Mouse (Mus musculus): ENCODE results near the gene Polr1a.

The Polr1a gene

GRCm38 (mm10) chr6:71949721-71950120 lies 40.9 kb downstream of the Polr1a start:
- DNase-seq (ENCODE audit: low spot score): no peak

GRCm38 (mm10) chr6:71950592-71950991 lies 41.7 kb downstream of the Polr1a start:
- DNase-seq (ENCODE audit: low spot score): no peak

DNA sequence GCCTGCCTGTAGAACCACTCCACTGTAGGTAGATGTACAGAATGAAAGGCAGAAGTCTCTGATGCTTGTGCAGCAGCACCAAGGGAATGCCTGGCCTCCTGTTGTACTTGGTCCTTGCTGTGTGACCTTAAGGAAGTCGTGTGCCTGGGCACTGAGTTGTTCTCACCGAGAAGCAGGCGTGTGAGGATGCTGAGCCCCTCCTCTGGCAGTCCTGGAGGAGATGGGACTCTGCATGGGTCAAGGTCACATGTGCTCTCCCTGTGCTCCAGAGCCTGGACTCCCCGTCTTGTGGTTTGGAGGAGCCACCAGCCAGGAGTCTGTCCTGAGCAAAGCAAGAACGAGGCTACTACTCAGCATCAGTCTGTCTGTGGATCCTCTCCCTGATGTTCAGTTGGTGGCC lies 42.3 kb downstream of the Polr1a start:
- no peak for DNase-seq (ENCODE audit: low spot score)

- no peak for DNase-seq (ENCODE audit: low spot score)
Observed at GRCm38 (mm10) chr6:71962119-71962518, 53.3 kb downstream of the Polr1a start.

- DNase-seq (ENCODE audit: low spot score): no peak
Observed at GRCm38 (mm10) chr6:71962706-71963105, 53.9 kb downstream of the Polr1a start.

- DNase-seq (ENCODE audit: low spot score): no peak
Observed at GRCm38 (mm10) chr6:71963561-71963960, 54.7 kb downstream of the Polr1a start.

GRCm38 (mm10) chr6:71966683-71967303 lies 57.9 kb downstream of the Polr1a start:
- DNase-seq (ENCODE audit: low spot score): no peak

DNA sequence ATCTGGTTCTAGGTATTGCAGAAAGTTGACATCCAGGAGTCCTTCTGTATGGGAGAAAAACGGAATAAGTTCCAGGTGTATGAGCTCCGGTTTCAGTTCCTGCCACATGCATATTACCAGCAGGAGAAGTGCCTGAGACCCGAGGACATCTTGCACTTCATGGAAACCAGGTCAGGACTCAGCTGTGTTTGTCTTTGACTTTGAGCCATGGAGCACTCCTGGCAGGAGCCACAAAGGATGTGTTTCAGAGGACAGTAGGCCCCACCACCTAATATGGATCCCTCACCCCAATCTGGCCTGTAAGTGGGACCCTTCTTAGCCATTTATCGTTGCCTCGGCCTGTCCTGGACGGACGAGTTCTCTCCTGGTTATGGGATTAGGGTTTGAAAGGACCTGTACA lies 59.0 kb downstream of the Polr1a start:
- no peak for DNase-seq (ENCODE audit: low spot score)

DNA sequence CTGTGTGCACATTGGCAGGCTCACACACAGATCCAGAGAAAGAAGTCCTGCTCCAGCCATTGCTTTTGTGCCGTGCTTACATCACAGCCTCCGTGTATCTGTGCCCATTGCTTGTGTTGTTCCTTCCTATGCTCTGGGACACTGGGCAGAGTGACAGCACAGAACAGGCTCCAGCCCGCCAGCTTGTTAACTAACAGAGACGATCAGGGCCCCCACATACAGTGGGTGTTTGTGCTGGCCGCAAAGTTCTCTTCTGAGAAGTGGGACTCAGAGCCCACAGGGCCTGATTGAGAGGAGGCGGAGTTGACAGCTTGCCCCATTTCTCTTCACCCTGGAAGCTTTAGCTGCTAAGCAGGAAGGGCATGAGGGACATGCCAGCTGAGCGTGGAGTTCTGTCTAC lies 60.6 kb downstream of the Polr1a start:
- DNase-seq (ENCODE audit: low spot score): no peak

- no peak for DNase-seq (ENCODE audit: low spot score)
Observed at GRCm38 (mm10) chr6:71970154-71970553, 61.3 kb downstream of the Polr1a start.

DNA sequence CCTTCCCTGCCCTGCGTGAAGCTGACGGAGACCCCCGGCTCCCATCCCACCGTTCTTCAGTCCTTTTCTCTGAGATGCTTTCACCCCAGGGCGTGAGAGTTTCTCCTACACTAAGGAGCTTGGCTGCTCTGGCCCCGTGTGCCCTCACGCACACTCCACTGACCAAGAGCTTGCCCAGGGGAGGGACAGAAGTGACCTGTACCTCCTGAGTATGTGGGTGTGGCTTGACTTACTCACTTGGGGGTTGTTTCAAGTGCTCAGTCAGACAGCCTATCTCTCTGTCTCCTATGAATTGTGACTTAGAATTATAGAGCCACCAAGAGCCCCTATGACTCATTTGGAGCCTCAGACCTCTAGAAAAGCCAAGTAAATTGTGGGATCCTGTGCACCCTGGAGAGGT lies 67.7 kb downstream of the Polr1a start:
- no peak for DNase-seq (ENCODE audit: low spot score)

GRCm38 (mm10) chr6:71980165-71980564 lies 71.3 kb downstream of the Polr1a start:
- no peak for DNase-seq (ENCODE audit: low spot score)

DNA sequence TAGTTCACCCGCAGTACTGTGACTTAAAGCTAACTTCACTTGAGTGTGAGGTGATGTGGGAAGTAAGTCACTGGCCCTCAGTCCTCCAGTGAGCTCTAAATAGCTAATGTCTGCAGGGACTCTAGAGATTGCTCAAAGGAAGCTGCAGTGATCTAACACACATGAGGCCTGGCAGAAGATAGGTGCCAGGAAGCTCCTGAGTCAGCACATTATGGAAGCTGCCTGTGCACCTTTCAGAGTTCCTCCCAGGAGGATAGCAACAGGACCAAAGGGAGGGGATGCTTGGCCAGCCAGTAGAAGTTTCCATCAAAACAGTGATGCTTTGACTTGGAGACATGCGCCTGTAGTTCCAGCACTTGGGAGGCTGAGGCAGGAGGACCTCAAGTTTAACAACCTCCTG lies 71.7 kb downstream of the Polr1a start:
- DNase-seq (ENCODE audit: low spot score): no peak

- peak; percentile 33 for DNase-seq (ENCODE audit: low spot score)
Observed at GRCm38 (mm10) chr6:71981450-71981849, 72.6 kb downstream of the Polr1a start.

DNA sequence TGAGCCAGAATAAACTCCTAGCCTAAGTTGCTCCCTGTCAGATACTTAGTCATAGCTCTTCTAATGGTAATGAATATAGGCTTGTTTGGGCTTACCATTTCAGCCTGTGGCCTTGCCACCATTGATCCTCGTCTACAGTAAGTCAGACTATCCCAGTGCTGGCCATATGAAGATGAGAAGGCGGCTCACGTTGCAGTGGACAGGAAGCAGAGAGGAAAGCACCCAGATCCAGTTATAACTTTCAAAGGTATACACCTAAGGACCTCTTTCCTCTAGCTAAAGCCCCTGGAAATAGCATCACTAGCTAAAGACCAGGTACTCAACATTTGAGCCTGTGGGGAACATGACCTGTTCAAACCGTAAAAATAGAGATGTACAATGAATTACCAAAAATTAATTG lies 77.1 kb downstream of the Polr1a start:
- no peak for DNase-seq (ENCODE audit: low spot score)

DNA sequence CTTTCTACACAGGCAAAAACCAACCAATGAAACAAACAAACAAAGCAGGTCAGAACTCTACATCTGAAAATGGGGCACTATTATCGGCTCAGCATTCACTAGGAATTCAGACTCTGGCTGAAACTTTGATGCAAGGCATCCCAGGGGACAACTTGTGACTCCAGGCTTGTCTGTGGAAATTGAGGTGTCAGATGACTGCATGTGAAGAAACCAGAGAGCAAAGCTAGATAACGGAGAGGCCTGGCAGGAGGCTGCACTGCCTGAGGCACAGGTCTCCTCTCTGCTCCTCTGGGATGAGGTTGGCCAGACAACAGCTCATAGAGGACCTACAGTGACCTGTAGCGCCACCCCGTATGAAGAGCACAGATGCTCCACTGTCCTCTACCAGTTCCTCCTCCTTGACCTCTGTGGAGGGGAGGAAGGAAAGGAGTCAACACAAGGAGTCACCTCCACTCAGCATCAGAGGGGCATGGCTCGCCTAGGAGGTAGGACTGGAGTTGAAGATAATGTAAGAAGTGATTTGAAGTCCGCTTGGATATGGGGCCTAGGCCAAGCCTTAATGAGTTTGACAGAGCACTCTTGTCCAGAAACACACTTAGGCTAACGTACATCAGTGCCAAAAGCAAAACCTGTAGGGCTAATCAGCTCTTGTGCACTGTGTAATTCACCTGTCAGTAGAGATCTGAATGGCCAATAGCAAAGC lies 78.8 kb downstream of the Polr1a start:
- no peak for DNase-seq (ENCODE audit: low spot score)

- DNase-seq (ENCODE audit: low spot score): no peak
Observed at GRCm38 (mm10) chr6:71989647-71990351, 80.9 kb downstream of the Polr1a start.

DNA sequence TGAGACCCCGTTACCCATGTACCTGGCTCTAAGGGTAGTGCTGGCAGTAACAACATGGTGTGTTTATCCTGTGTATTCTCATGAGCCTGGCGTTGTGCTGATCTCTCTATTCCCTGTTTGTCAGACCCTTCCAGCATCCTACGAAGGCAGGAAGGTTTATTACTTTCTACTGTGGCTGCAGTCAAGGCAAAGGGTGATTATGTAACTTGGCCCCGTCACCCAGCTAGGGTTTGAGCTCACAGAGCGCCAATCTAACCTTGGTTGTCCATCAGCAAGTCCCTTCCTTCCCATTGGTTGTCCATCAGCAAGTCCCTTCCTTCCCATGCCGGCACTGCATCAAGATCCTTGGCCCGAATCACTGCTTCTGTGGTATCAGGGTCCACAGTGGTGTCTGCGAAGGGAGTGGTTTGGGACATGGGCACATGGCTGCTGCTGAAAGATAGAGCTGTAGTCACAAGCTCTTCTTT lies 81.6 kb downstream of the Polr1a start:
- no peak for DNase-seq (ENCODE audit: low spot score)

DNA sequence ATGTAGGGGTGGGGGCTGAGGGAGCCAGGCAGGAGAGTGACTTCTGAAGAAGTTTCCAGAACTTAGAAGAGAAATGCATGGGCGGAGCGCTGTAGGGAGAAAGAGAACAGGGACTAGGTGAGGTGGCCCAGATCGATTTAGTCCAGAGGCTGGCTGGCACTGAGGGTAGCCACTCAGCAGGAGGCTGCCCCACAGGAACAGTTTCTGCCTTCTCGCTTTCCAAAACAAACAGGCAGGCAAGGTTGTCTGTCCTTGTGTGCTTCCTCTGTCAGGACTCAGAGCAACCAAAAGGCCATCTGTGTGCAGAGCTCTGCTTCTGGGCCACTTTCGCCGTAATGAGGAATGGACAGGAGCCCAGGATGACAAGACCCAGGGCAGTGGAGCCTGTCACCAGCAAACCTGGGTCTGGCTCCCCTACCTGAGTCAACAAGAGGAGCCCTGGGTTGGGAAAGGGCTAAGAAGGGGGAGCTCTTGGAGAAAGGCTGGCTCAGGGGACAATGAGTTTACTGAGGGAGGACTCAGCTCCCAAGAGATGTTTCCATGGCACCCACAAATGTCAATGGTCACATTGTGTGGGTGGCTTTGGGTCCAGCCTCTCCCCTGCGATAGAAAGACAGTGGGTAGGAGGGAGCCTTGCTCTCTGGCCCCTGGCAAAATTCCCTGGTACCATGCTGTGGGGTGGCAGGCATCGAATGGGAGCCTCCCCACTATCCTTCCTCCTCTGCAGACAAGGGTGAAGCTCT lies 82.5 kb downstream of the Polr1a start:
- DNase-seq (ENCODE audit: low spot score): peak; percentile 31

GRCm38 (mm10) chr6:71991933-71992325 lies 83.1 kb downstream of the Polr1a start:
- DNase-seq (ENCODE audit: low spot score): no peak

- DNase-seq (ENCODE audit: low spot score): no peak
Observed at GRCm38 (mm10) chr6:71994004-71994403, 85.2 kb downstream of the Polr1a start.

DNA sequence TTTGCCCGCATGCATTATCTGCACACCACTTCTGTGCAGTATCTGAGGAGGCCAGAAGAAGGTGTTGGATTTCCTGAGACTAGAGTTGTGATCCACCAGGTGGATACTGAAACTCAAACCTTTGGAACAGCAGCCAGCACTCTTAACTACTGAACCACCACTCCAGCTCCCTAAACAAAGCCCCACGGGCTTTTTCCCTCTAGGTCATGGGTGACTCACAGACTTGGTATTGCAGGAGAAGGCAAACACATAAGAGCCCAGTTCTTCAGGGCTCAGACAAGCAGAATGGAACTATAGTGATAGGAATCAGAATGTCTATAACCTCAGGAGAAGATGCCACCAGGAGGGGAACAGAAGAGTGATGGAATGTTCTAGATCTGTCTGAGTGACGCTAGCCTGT lies 86.2 kb downstream of the Polr1a start:
- no peak for DNase-seq (ENCODE audit: low spot score)

DNA sequence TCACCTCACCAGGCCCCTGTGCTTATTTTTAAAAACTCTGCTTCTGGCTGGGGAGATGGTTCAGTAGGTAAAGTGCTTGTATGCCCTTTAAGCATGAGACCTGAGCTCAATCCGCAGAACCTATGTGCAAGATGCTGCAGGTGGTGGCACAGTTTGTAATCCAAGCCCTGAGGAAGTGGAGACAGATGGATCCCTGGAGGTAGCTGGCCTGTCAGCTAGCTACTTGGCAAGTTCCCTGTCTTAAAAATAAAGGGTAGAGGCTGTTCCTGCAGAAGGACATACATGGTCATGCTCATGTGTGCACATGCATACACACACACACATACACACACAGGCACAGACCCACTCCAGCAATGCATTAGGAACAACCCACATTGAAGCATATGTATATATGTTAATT lies 88.4 kb downstream of the Polr1a start:
- DNase-seq (ENCODE audit: low spot score): no peak
